8 mouse cellular contexts compared by ENCODE assay signal in genomic region chr6:98089185-98089584, GRCm38 (mm10).
DNase-seq lines count a peak whose midpoint lies in the region; ATAC-seq and TF ChIP-seq lines count a peak whose summit lies in the region.

No protein-coding gene starts in this region.

- no peaks in the 10 kb centered on the region for H3K36me3 ChIP-seq in limb, embryonic 11.5 days (ENCODE audit: control insufficient read depth, insufficient read depth, low read length)
- H3K36me3 ChIP-seq in stomach, postnatal 0 days (ENCODE audit: control insufficient read depth, insufficient read depth, low read length), result no peaks in the 10 kb centered on the region

- WGBS in lung, adult 2 months, result 36% methylated on average over 4 of the region's 4 CpGs
- WGBS in limb, embryonic 11.5 days, result 53% methylated on average over 4 of the region's 4 CpGs
- 33% methylated on average over 4 of the region's 4 CpGs for WGBS in stomach, postnatal 0 days

- intact Hi-C loops in gastrocnemius, adult 2 months (cut with DNase I), result no loop called here
- intact Hi-C loops in gastrocnemius, postnatal 36 days (cut with DNase I), result no loop called here

- H3K4me1 ChIP-seq in lung, adult 2 months (ENCODE audit: control insufficient read depth, insufficient read depth, low read length), result no peaks in the 10 kb centered on the region
- H3K4me1 ChIP-seq in limb, embryonic 11.5 days (ENCODE audit: control insufficient read depth, insufficient read depth, low read length), result no peaks in the 10 kb centered on the region
- no peaks in the 10 kb centered on the region for H3K4me1 ChIP-seq in stomach, postnatal 0 days (replicated peaks; ENCODE audit: control insufficient read depth, insufficient read depth)

- no peak overlapping the region for H3K9ac ChIP-seq in limb, embryonic 11.5 days (ENCODE audit: low read length)
- H3K9ac ChIP-seq in stomach, postnatal 0 days (ENCODE audit: low read length), result no peak overlapping the region

- ATAC-seq in limb, embryonic 11.5 days (ENCODE audit: insufficient number of reproducible peaks, low FRiP score, low TSS enrichment, low read depth), result no peak
- ATAC-seq in stomach, postnatal 0 days (ENCODE audit: low FRiP score, low TSS enrichment), result no peak
- ATAC-seq in monocyte, adult 5-6 weeks (replicated peaks; ENCODE audit: insufficient number of reproducible peaks, low FRiP score, low TSS enrichment, poor library complexity, severe bottlenecking), result no peak

- peak; percentile 59 for TF ChIP-seq CTCF in gastrocnemius, adult 2 months (IDR thresholded peaks at IDR 0.05)
- TF ChIP-seq CTCF in lung, adult 2 months (IDR thresholded peaks at IDR 0.05; ENCODE audit: insufficient read depth, low read length), result peak; percentile 54
- TF ChIP-seq CTCF in brain, embryonic 14.5 days (IDR thresholded peaks at IDR 0.05; ENCODE audit: borderline replicate concordance, extremely low read depth, insufficient read depth, insufficient read length), result peak; percentile 67; the same call in 1 of the 2 replicates
- TF ChIP-seq CTCF in stomach, postnatal 0 days (IDR thresholded peaks at IDR 0.05; ENCODE audit: low read depth), result peak; percentile 69

- DNase-seq in gastrocnemius, adult 2 months, result peak; percentile 21
- DNase-seq in gastrocnemius, postnatal 36 days, result no peak
- peak; percentile 6 for DNase-seq in lung, adult 2 months
- DNase-seq in lung, adult 18-20 months, result no peak
- DNase-seq in brain, embryonic 14.5 days (ENCODE audit: low read depth), result peak; percentile 69
- DNase-seq in limb, embryonic 11.5 days (ENCODE audit: low spot score), result peak; percentile 55
- DNase-seq in stomach, postnatal 0 days (ENCODE audit: low spot score), result peak; percentile 29

- H3K27ac ChIP-seq in gastrocnemius, adult 2 months, result no peak overlapping the region
- H3K27ac ChIP-seq in limb, embryonic 11.5 days (replicated peaks; ENCODE audit: low read depth, low read length), result no peak overlapping the region
- no peak overlapping the region for H3K27ac ChIP-seq in stomach, postnatal 0 days (replicated peaks)

- no peak for TF ChIP-seq EP300 in stomach, postnatal 0 days (optimal IDR thresholded peaks at IDR 0.05)

- no peak overlapping the region for H3K4me3 ChIP-seq in gastrocnemius, adult 2 months
- no peak overlapping the region for H3K4me3 ChIP-seq in lung, adult 2 months (replicated peaks; ENCODE audit: extremely low read depth, low read depth, low read length)
- H3K4me3 ChIP-seq in limb, embryonic 11.5 days (ENCODE audit: low read depth, low read length), result no peak overlapping the region
- no peak overlapping the region for H3K4me3 ChIP-seq in stomach, postnatal 0 days (ENCODE audit: low read depth, low read length)

- no peak for TF ChIP-seq POLR2A in lung, adult 2 months (IDR thresholded peaks at IDR 0.05; ENCODE audit: borderline replicate concordance, extremely low read depth, low read depth, low read length)
- no peak for TF ChIP-seq POLR2A in brain, embryonic 14.5 days (IDR thresholded peaks at IDR 0.05; ENCODE audit: borderline replicate concordance, extremely low read depth, insufficient read depth, insufficient read length, poor library complexity, severe bottlenecking)

- H3K9me3 ChIP-seq in limb, embryonic 11.5 days (ENCODE audit: control insufficient read depth, low read length), result no peaks in the 10 kb centered on the region
- H3K9me3 ChIP-seq in stomach, postnatal 0 days (ENCODE audit: control insufficient read depth, low read length), result no peaks in the 10 kb centered on the region

- no peak overlapping the region for H3K4me2 ChIP-seq in limb, embryonic 11.5 days (ENCODE audit: low read depth, severe bottlenecking)
- no peak overlapping the region for H3K4me2 ChIP-seq in stomach, postnatal 0 days (replicated peaks; ENCODE audit: low read depth)

- no peaks in the 10 kb centered on the region for H3K27me3 ChIP-seq in limb, embryonic 11.5 days (ENCODE audit: control insufficient read depth, insufficient read depth, low read length)
- H3K27me3 ChIP-seq in stomach, postnatal 0 days (ENCODE audit: control insufficient read depth, insufficient read depth, low read length), result no peaks in the 10 kb centered on the region

Comparison
In these comparisons a context has a peak if more than half of its experiments do, and no peak if none do; other contexts are left out.
1. DNase-seq: peak in gastrocnemius, adult 2 months (single experiment), lung, adult 2 months (single experiment), brain, embryonic 14.5 days (single experiment), limb, embryonic 11.5 days (single experiment) and stomach, postnatal 0 days (single experiment); none in gastrocnemius, postnatal 36 days (0 of 2) and lung, adult 18-20 months (0 of 2).
2. Peak in every context shown above with its lines, with median percentiles within 50 percentile points of each other: CTCF ChIP-seq.